Mouse (Mus musculus) small intestine, adult 2 months (tissue): ENCODE data around the gene Ufsp1. TPM values are rescaled to one million over a fixed set of nuclear protein-coding genes. Genes with fewer than 3 reads are reported as not detected.
A peak's percentile ranks its signal among the peaks of the same experiment; 100 is the strongest.

Source experiments
- H3K27ac ChIP-seq: fragments of 200-500 bp; 2 replicates; pipeline ENCODE4 v1.5.1; 2012; ENCODE audit warnings: low read depth, low read length, control low read depth, inconsistent platforms; ENCODE audit not compliant: insufficient read depth
- H3K27me3 ChIP-seq: fragments of 200-500 bp; 2 replicates; pipeline ENCODE4 v1.6.1; 2012; ENCODE audit warnings: mild to moderate bottlenecking, moderate library complexity, low read length, inconsistent platforms; ENCODE audit not compliant: control insufficient read depth, insufficient read depth
- H3K36me3 ChIP-seq: fragments of 200-500 bp; 2 replicates; pipeline ENCODE4 v1.6.1; 2012; ENCODE audit warnings: mild to moderate bottlenecking, low read length, control low read depth, inconsistent platforms; ENCODE audit not compliant: control insufficient read depth, insufficient read depth
- H3K4me1 ChIP-seq: fragments of 200-500 bp; 2 replicates; pipeline ENCODE4 v1.6.1; 2012; ENCODE audit warnings: low read length, inconsistent platforms, mixed read lengths; ENCODE audit not compliant: control insufficient read depth, insufficient read depth, insufficient read length
- H3K4me3 ChIP-seq: fragments of 200-500 bp; 2 replicates; pipeline ENCODE4 v1.5.1; 2012; ENCODE audit warnings: low read depth, mild to moderate bottlenecking, control low read depth, inconsistent platforms, low read length, moderate library complexity
- CTCF ChIP-seq: fragments of 200-500 bp; IDR thresholded peaks from 2 replicates; pipeline ENCODE4 v1.5.1; 2012; ENCODE audit warnings: low read depth, mild to moderate bottlenecking, control low read depth, inconsistent platforms, low read length, moderate library complexity, mixed read lengths; ENCODE audit not compliant: insufficient replicate concordance, insufficient read length; ENCODE audit errors: extremely low read depth
- POLR2A ChIP-seq: fragments of 200-500 bp; IDR thresholded peaks from 2 replicates; pipeline ENCODE4 v1.6.1; 2012; ENCODE audit warnings: low read depth, mild to moderate bottlenecking, control low read depth, inconsistent platforms, low read length, moderate library complexity
- WGBS: fragments of 180-500 bp; shearing (Covaris S2); methylation state at CpG from one replicate; pipeline ENCODE4 v1.1.7; 2018; 5-methylcytosine and 5-hydroxymethylcytosine counted together
- polyA plus RNA-seq: library from polyadenylated mRNA; depleted of rRNA; stranded (reverse); fragments of >200 nt; gene quantifications from 2 replicates; pipeline ENCODE4 v1.2.3, GENCODE M21; 2012

Gene Ufsp1
- polyA plus RNA-seq, 1 experiment: 10.9 TPM

- TF ChIP-seq CTCF (no peak), POLR2A (no peak; the same call in 1 of the 2 replicates)
- Histone ChIP-seq H3K4me1 (peaks cover 7% of the 10 kb centered on the region; the same call in 1 of the 2 replicates), H3K36me3 (peaks cover 18% of the 10 kb centered on the region), H3K27ac (peak within 1 kb of the TSS; percentile 74), H3K27me3 (no peaks in the 10 kb centered on the region), H3K4me3 (peak within 1 kb of the TSS; percentile 81)
- WGBS: under 1% methylated on average over 68 of the region's 72 CpGs
Observed at GRCm38 (mm10) chr5:137307071-137307912, 12.9 kb downstream of the Ufsp1 start, which contains the start of gene Srrt. Gene Srrt, minus strand, starts transcription at chr5:137307674.

GRCm38 (mm10) chr5:137308356-137308755, 13.9 kb downstream of the Ufsp1 start:
- no peak for TF ChIP-seq CTCF
- no peak for TF ChIP-seq POLR2A
- WGBS: 94% methylated on average over 4 of the region's 4 CpGs
- peaks cover 7% of the 10 kb centered on the region for H3K36me3 ChIP-seq
- no peak overlapping the region for H3K27ac ChIP-seq
- no peak overlapping the region for H3K4me3 ChIP-seq
- H3K4me1 ChIP-seq: peaks cover 7% of the 10 kb centered on the region; the same call in 1 of the 2 replicates
- no peaks in the 10 kb centered on the region for H3K27me3 ChIP-seq

GRCm38 (mm10) chr5:137313466-137314192, 19.2 kb downstream of the Ufsp1 start:
- no peak for TF ChIP-seq CTCF
- TF ChIP-seq POLR2A: no peak
- H3K27ac ChIP-seq: peak overlapping the region; percentile 52

GRCm38 (mm10) chr5:137314193-137315083, 20.0 kb downstream of the Ufsp1 start, which contains the start of gene Trip6:
Gene Trip6, minus strand, starts transcription at chr5:137314404.
- 47% methylated on average over 30 of the region's 30 CpGs for WGBS
- Histone ChIP-seq H3K4me3 (peak within 1 kb of the TSS; percentile 64), H3K36me3 (no peaks in the 10 kb centered on the region; the same call in 1 of the 2 replicates), H3K4me1 (peaks cover 28% of the 10 kb centered on the region), H3K27me3 (no peaks in the 10 kb centered on the region), H3K27ac (peak within 1 kb of the TSS; percentile 52)
- no peak for TF ChIP-seq POLR2A
- TF ChIP-seq CTCF: no peak

More at GRCm38 (mm10) chr5:137313466-137314192, 19.2 kb downstream of the Ufsp1 start:
- Histone ChIP-seq H3K4me1 (peaks cover 27% of the 10 kb centered on the region), H3K27me3 (no peaks in the 10 kb centered on the region), H3K4me3 (peak overlapping the region; percentile 64), H3K36me3 (no peaks in the 10 kb centered on the region; the same call in 1 of the 2 replicates)
- WGBS: 11% methylated on average over 22 of the region's 22 CpGs

GRCm38 (mm10) chr5:137315084-137315903, 20.9 kb downstream of the Ufsp1 start:
- H3K36me3 ChIP-seq: no peaks in the 10 kb centered on the region
- H3K27ac ChIP-seq: no peak overlapping the region
- 57% methylated on average over 30 of the region's 30 CpGs for WGBS
- no peaks in the 10 kb centered on the region for H3K27me3 ChIP-seq
- H3K4me3 ChIP-seq: no peak overlapping the region
- peak; percentile 51; the same call in 1 of the 2 replicates for TF ChIP-seq CTCF
- TF ChIP-seq POLR2A: no peak
- peaks cover 28% of the 10 kb centered on the region for H3K4me1 ChIP-seq

- TF ChIP-seq POLR2A (no peak), CTCF (no peak)
- Histone ChIP-seq H3K4me1 (peaks cover 28% of the 10 kb centered on the region), H3K27me3 (no peaks in the 10 kb centered on the region), H3K36me3 (no peaks in the 10 kb centered on the region; the same call in 1 of the 2 replicates), H3K27ac (no peak overlapping the region), H3K4me3 (no peak overlapping the region)
- 61% methylated on average over 8 of the region's 8 CpGs for WGBS
Observed at GRCm38 (mm10) chr5:137317361-137317760, 22.9 kb downstream of the Ufsp1 start.
